Mouse (Mus musculus): ENCODE results near the gene Bdh2.

Gene Bdh2

DNA sequence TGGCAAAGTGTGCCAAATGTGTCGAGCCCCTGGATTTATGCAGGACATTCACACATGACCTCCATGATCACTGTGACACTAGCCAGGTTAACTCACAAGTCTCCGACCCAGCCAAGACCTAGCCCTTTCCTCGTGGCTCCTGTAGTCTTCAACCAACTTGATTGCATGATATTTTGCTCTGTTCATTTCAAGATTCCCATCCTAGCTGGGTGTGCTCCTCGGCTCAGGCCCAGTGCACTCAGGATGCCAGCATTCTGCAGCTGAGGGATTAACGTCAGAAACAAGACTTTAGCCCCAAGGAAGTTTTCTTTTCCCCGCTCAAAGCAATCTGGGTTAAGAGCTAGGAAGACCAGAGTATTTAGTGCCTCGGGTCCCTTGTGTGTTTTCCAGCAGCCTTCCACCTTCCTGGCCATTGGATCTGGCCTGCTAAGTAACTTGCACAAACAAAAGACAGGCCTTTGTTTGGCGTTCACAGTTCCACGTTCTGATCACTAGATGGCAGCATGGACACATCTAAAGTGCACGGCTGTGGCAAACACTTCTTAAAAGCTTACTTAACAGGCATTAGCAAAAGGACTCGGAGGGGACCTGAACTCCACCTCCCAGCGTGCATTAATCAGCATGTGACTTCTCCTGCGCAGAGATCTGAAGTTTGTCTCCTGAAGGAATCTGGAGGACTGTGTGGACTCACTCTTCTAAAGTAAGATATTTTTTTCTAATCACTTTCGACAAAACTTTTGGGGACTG, at the start of gene Bdh2:
Gene Bdh2 (plus strand): TSS at position 553 of the 747 bp plus-strand sequence.
- peak; percentile 49 for DNase-seq (ENCODE audit: low spot score)

DNA sequence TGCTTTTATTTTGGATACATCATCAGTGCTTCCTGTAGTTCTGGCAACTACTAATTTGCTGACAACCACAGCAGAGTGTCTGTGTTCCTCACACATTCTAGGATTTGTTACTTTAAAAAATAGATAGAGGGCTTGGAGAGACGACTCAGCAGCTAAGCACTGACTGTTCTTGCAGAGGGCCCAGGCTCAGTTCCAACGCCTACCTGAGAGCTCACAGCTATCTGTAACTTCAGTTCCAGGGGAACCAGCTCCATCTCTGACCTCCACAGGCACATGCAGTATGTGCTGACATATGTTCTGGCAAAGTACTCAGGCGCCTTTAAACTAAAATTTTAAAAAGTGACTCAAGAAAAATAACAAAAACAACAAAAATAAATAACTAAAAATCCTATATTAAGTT, 49.0 kb upstream of the Bdh2 start:
- no peak for DNase-seq (ENCODE audit: low spot score)

DNA sequence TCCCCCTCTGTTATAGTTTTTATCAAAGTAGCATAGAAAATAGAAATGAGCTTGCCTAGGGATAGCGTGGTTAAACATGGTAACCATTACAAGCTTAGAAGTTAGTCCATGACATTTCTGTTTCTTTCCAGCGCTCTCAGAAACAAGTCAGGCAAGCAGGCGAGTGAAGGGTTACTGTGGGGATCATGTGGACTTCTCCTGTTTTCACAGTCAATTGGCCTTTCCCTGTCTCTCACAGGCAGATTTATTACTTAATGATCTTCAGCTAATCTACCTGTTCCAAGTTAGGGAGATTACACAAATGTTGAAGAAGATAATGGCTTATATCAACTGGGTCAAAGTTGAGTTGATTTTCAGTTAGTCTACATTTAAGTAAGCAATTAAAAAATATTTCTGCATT, 48.6 kb upstream of the Bdh2 start:
- no peak for DNase-seq (ENCODE audit: low spot score)

DNA sequence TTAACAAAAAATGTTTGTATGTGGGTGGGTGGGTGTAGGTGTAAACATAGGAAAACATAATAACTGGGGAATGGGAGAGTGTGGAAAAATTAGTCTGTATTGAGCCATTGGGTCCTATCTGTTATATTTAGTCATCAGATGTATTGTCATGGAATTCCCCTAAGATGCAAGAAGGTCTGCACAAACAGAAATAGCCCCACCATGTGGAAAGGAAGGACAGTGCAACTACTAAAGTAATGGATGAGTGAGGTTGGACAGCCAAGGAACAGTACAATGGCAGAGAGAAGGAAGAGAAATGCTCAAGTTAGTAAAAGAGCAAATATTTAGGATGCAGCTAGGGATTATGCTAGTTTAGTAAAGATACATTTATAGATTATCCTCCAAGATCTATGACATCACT, 35.3 kb upstream of the Bdh2 start:
- no peak for DNase-seq (ENCODE audit: low spot score)

DNA sequence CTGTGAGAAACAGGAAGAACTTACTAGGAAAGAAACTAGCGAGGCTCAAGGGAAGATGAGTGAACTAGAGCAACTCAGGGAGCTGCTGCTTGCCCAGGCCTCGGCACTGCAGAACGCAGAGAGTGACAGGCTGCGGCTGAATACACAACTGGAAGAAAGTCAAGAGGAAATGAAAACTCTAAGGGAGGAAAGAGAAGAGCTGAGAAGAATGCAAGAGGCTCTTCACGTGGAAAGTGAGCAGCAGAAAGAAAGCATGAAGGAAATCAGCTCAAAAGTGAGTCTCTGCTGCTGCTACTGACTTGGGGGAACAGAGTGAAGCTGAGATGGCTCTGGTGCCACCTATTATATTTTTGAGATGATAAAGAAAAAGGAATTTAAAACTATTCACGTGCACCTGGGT, 34.2 kb upstream of the Bdh2 start:
- no peak for DNase-seq (ENCODE audit: low spot score)

DNA sequence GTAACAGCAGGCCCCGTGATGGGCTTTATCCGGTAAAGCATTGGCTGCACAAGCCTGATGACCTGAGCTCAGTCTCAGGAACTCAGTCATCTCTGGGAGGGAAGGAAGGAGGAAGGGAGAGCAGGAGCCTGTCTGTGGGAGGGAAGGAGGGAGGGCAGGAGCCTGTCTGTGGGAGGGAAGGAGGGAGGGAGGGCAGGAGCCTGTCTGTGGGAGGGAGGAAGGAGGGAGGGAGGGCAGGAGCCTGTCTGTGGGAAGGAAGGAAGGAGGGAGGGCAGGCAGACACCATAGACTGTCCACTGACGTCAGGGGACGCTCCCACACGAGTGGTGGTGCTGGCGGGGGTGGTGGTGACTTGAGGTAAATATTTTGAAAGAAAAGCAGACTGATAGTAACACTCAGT, 31.9 kb upstream of the Bdh2 start:
- DNase-seq (ENCODE audit: low spot score): no peak

DNA sequence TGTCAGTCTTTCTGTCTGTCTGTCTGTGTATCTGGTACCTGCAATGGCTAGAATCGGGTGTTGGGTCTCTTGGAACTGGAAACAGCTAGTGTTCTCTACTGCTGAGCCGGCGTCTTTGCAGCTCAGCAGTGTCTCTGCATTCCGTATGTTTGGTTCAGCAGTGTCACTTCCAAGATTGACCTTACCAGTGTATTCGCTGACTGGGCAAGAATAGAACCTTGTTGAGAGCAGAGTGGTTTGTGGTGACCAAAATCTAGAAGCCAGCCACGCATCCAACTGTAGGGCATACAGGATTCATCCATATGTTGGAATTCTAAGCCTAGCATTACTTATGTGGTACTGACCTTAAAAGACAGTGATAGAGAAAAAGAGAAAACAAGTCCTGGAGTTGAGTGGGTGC, 29.2 kb upstream of the Bdh2 start:
- no peak for DNase-seq (ENCODE audit: low spot score)

DNA sequence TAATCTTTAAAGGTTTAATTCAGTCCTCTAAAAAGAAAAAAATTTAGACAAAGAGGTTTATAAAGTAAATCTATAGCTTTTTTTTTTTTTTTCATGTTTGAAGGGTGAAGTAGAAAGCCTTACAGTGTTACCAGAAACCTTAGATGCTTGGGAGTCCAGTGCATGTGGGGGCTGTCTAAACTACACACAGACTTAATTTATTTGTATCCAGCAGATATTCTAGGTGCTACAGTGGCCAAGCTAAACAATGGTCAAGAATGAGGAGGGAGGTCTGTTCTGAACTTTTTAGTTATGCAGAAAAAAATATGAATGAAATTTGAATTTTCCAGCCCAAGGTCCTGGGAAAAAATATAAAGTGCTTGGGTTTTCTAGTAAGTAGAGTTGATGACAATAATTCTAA, 26.2 kb upstream of the Bdh2 start:
- DNase-seq (ENCODE audit: low spot score): no peak

DNA sequence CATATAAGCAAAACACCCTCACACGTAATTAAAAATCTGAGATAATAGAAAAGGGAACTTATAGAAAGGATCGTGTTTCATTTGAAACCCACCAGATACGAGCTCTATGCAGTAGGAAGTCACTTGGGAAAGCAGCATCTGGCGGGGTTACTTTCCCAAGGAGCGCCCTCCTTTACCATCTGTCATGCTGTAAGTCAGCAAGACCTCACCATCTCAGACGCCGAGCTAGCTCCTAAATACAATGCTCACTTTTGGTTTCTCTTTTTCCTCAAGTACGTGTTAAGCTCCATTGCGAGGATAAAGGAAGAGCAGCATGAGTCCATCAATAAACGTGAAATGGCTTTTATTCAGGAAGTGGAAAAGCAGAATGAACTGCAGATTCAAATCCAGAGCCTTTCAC, 22.1 kb upstream of the Bdh2 start:
- no peak for DNase-seq (ENCODE audit: low spot score)

DNA sequence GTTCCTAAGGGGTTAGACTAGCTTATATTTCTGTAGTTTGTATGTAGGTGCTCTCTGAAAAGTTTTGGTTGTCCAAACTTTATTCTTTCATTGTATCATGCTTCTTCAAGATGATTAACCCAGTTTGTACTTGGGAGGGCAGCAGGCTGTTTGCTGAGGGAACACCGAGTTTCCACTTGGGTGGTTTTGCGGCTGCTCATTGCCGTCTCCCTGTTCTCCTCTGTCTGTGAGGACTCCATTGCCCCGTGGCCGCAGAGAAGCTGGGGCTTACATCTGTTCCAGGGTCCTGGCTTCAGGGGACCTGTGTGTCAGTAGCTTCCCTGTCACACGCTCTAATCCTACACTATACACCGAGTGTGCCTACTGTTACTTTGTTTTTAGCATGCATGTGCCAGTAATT, 20.8 kb upstream of the Bdh2 start:
- no peak for DNase-seq (ENCODE audit: low spot score)

DNA sequence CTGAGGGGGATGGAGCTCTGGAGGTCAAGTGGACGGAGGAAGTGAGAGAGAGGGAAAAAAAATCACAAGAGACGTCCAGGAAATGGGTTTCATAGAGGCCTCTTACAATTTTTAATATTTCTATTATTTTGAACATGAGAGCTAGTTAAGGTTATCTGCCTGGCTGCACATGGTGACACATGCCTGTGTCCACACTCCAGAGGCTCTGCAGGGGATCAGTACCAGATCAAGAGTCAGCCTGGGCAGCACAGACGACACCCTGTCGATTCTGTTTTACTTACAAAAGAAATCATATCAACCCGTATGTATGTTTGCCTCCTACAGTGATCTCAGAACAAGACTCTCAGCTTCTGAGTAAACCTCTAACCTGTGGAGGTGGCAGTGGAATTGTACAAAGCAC, 12.4 kb upstream of the Bdh2 start:
- DNase-seq (ENCODE audit: low spot score): no peak

DNA sequence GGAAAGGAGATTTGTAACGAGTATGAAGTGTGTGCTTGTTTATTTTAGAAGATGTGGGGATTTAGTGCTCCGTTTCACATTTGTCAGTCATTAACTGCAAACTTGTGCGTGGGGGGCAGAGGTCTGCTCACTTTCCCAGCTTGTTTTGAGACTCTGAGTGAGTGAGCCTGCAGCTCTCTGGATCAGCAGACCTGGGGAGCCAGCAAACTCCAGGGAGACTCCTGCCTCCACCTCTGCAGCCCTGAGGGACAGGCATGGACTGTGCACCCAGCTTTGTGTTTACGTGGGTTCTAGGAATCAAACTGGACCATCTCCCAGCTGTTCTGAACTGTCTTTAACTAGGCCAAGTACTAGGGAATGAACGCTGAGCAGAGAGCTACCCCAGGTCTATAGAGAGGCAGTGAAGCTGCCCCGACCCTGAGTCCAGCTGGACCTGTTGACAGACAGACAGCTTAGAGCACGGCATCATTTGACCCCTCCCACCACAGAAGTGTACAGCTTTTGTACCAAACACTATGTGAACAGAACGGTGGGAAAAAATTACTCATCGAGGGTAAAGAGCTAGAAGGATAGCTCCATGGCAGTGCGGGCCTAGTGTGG, 11.5 kb upstream of the Bdh2 start:
- DNase-seq (ENCODE audit: low spot score): no peak

DNA sequence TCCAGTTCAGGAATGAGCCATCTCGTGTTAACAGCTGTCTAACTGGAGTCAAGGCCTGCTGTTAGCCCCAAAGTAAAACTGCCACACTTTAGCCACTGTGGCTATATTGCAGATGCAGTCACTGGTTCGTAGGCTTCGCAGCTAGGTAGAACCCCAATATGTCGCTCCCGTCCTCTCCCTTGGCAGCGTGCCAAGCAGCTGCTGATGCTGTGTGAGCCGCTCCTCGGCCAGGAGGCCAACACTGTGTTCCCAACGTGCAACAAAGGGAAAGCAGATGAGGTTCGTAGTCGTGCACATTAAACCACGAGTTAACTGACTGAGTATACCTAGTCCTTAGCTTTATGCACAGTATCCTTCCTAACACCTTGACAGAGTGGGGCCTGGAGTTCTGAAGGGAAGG, 8.4 kb upstream of the Bdh2 start:
- DNase-seq (ENCODE audit: low spot score): no peak

DNA sequence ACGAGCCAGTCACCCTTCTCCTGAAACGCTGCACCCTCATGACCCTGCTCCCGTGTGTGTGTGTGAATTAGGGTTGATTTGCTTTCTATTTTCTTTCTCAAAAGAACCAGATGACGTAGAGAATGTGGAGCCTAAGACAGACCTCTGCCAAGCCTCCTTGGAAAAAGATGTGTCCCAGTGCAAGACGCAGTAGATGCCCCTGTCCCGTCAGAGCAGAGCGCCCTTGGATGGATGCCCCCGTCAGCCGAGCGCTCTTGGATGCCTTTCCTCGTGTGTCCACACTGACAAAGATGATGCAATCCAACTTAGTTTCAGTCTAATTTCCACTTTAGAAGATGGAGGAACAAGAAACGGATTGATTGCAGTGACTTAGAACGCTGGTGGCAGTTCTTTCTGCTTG, 8.0 kb upstream of the Bdh2 start:
- DNase-seq (ENCODE audit: low spot score): no peak

DNA sequence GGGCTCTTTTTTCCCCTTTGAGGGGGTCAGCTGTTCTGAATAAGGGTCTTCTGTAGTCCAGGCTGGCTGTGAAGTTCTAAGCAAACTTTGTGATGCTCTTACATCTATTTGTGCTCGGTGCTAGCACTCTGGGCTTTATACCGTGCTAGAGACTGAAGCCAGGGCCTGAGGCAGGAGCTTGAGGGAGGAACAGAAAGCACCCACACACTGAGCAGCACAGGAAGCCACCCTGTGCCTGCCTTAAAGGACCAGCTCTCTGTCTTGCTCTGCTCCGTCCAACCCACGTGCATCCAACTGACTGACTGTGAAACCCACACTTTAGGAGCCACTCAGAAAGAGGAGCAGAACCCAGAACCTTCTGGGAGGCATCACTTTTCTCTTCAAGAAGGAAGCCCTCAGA, 861 bp upstream of the Bdh2 start:
- DNase-seq (ENCODE audit: low spot score): no peak

DNA sequence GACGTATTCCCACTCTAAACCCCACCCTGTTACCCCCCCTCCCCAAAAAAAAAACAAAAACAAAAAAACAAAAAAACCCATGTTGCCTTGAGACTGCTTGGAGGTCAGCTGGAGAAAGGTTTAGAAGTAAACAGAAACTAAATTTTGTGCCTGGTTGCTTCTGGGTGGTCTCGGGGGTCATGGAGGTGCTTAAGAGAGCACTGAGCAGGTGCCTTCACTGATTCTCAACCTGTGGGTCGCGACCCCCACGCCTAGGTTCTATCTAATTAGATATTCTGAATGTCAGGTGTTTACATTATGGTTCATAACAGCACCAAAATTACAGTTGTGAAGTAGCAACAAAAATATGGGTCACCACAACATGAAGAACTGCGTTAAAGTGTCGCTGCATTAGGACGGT, 680 bp downstream of the Bdh2 start:
- DNase-seq (ENCODE audit: low spot score): no peak

DNA sequence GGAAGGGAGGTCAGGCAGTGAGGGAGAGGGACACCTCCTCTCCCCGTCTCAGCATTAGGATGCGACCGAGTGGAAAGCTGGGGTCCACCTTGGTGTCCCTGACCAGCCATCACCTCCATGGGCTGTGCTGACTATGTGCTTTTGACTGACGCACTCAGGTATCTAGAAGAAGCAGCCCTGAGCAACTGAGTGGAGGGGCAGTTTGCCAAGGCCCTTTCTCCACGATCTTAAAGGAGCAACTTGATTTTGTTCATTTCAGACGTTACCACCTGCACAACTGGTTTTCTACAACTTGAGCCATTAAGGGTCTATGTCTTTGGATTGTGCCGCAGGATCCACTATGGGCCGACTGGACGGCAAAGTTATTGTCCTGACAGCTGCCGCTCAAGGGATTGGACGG, 4.2 kb downstream of the Bdh2 start:
- no peak for DNase-seq (ENCODE audit: low spot score)

DNA sequence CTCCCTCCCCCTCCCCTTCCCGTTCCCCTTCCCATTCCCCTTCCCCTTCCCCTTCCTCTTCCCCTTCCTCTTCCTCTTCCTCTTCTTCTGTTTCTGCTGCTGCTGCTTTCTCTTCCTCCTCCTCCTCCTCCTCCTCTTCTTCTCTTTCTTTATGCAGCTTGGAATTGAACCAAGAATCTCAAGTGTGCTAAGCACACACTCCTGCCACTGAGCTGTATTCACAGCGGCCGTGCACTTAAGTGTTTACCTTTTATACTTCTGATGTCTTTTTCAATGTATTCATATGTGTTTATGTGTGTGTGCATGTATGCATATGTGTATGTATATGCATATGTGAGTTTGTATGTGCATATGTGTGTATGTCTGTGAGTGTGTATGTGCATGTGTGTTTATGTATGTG, 4.8 kb downstream of the Bdh2 start:
- no peak for DNase-seq (ENCODE audit: low spot score)

DNA sequence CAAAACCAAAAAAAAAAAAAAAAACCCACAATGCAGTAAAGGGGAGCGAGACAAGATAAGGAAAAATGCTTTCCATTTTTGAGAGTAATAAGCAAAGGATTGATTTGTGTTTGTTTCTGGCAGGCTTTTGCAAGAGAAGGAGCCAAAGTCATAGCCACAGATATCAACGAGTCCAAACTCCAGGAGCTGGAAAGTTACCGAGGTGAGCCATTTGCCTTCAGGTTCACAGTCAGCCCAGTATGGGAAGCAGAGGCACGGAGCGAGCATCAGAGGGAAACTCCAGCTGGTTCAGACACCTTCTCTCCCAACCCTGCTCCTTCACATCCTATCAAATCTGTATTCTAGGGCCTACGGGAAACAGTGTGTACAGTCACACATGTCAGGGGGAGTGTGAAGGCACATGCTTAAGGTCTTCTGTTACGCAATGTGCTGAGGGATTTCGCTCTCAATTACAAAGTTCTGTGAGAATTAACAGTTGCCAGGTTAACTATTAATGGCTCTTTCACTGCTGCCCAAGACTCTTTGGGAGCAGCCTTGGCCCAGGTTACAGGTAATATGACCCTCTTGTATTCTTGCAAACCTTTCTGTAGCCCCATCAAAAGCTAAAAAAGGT, 7.2 kb downstream of the Bdh2 start:
- DNase-seq (ENCODE audit: low spot score): no peak

DNA sequence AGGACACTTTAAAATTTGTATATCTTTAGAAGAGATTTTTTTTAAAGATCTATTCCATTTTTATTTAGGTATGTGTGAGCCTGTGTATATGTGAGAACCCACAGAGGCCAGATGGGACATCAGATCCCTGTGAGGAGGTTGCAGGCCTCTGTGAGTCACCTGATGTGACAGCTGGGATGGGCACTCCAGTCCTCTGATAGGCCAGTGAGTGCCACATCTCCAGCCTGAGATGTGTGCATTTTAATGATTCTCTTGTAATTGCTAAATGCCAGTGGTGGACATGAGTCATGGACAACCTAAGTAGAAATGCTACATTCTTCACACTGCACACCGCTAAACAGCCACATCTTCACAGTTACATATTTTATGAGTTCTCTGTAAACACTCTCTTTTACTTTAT, 8.1 kb downstream of the Bdh2 start:
- no peak for DNase-seq (ENCODE audit: low spot score)

DNA sequence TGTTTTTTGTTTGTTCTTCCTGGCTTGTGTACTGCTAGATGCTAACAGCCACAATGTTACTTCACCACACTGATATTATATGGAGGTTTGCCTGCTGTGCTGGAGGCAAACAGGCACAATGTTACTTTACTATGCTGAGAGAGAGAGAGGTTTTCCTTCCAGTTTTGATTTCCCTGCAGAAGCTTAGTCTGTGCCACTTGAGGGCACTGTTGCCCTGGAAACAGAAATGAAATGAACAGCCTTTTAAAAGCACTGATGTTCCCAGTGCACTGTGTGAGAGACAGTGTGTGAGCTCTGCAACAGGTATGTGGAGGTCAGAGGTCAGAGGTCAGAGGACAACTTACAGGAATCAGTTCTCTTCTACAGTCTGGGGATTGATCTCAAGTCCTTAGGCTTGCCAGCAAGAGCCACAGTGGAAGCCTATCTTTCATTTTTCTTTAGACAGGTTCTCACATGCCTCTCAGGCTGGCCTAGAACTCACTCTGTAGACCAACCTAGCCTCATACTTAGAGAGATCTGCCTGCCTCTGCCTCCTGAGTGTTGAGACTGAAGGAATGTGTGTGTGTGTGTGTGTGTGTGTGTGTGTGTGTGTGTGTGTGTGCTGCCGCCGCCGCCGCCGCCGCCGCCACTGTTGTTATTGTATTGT, 9.4 kb downstream of the Bdh2 start:
- no peak for DNase-seq (ENCODE audit: low spot score)

DNA sequence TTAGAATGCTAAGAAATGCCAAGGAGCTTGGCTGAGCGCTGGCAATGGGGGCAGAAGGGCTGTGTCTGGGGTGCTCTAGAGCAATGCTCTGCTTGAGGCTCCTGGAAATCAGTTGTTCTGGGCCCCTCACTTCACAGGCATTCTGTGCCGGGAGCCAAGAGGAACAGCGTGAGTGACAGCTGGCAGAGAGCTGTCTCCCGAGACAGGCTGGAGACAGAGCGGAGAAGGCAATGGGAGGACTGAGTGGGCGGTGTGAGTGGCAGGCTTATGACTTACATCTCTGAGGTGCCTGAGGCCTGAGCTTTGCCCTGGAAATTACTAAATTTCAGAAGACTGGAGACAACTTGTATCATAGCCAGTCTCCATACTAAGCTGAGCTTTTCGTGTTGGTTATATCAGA, 12.7 kb downstream of the Bdh2 start:
- no peak for DNase-seq (ENCODE audit: low spot score)

DNA sequence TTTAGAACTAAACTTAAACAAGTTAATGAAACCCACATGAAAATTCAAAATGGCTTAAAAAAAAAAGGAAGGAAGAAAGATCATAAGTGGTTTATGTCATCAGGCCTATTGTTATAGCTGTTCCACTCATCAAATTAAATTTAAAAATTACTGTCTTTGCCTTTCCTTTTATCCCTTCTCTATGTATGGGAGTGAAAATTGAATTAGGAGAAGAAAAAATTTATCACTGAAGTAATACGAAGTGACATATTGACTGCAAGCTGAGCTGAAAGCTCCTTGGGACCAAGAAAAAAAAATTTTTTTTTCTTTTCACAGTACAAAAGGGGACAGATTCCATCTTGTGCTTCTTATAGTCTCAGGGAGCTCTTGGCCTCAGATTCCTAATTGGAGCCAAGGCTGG, 14.5 kb downstream of the Bdh2 start:
- DNase-seq (ENCODE audit: low spot score): no peak

Data from ovary, postnatal 10 days (tissue).